Mouse (Mus musculus) liver, adult 2 months (tissue): Measurements from ENCODE around the gene Rnf128. TPM values are rescaled to one million over a fixed set of nuclear protein-coding genes. Genes with fewer than 3 reads are reported as not detected.
"Not testable (repeated sequence)": the region's sequence is repeated elsewhere in the genome, so short reads cannot be mapped to it uniquely, and the experiment has no call there.

Experiments used
- DNase-seq: peaks from one replicate; pipeline ENCODE4 v3.0.0-alpha.2; 2011; ENCODE audit warnings: low read depth, low spot score; ENCODE audit errors: extremely low read depth
- H3K27ac ChIP-seq: fragments of 200-500 bp; replicated peaks from 2 replicates; pipeline ENCODE4 v1.5.1; 2012; ENCODE audit warnings: low read depth, mild to moderate bottlenecking, control low read depth, inconsistent platforms, low read length; ENCODE audit not compliant: insufficient read depth
- H3K27me3 ChIP-seq: fragments of 200-500 bp; 2 replicates; pipeline ENCODE4 v1.6.1; 2012; ENCODE audit warnings: mild to moderate bottlenecking, moderate library complexity, low read length, inconsistent platforms; ENCODE audit not compliant: control insufficient read depth, insufficient read depth
- H3K36me3 ChIP-seq: fragments of 200-500 bp; 2 replicates; pipeline ENCODE4 v1.6.1; 2012; ENCODE audit warnings: low read length, inconsistent platforms; ENCODE audit not compliant: control insufficient read depth, insufficient read depth
- H3K4me1 ChIP-seq: fragments of 200-500 bp; 2 replicates; pipeline ENCODE4 v1.6.1; 2011; ENCODE audit warnings: low read length; ENCODE audit not compliant: control insufficient read depth, insufficient read depth
- H3K4me3 ChIP-seq: fragments of 200-500 bp; 2 replicates; pipeline ENCODE4 v1.5.1; 2011; ENCODE audit warnings: low read depth, mild to moderate bottlenecking, control low read depth, low read length, moderate library complexity; ENCODE audit not compliant: insufficient read depth
- H3K79me2 ChIP-seq: fragments of 200-500 bp; 2 replicates; pipeline ENCODE4 v1.6.1; 2012; ENCODE audit warnings: inconsistent platforms, mild to moderate bottlenecking, low read length, moderate library complexity; ENCODE audit not compliant: control insufficient read depth, insufficient read depth
- H3K9ac ChIP-seq: fragments of 200-500 bp; 2 replicates; pipeline ENCODE4 v1.6.1; 2012; ENCODE audit warnings: low read depth, mild to moderate bottlenecking, control low read depth, inconsistent platforms, low read length
- CTCF ChIP-seq: fragments of 200-500 bp; IDR thresholded peaks from 2 replicates; pipeline ENCODE4 v1.5.1; 2011; ENCODE audit warnings: low read depth, low read length, control low read depth
- POLR2A ChIP-seq: fragments of 200-500 bp; IDR thresholded peaks from 2 replicates; pipeline ENCODE4 v1.6.1; 2011; ENCODE audit warnings: low read length, control low read depth; ENCODE audit not compliant: insufficient read depth; ENCODE audit errors: extremely low read depth
- WGBS: fragments of 180-500 bp; shearing (Covaris S2); methylation state at CpG from one replicate; pipeline ENCODE4 v1.1.7; 2018; 5-methylcytosine and 5-hydroxymethylcytosine counted together
- polyA plus RNA-seq: library from polyadenylated mRNA; depleted of rRNA; stranded (reverse); fragments of >200 nt; gene quantifications from 2 replicates; pipeline ENCODE4 v1.2.3, GENCODE M21; 2012
- total RNA-seq: library from RNA; depleted of rRNA; stranded (reverse); fragments of >200 nt; gene quantifications from 2 replicates; pipeline ENCODE4 v1.2.3, GENCODE M21; 2014

Gene Rnf128
- total and polyA plus RNA-seq, 2 experiments = 40.3 to 84.5 TPM

GRCm38 (mm10) chrX:139562255-139562924 lies 726 bp upstream of the Rnf128 start:
- 21% methylated on average over 5 of the region's 5 CpGs for WGBS
- H3K4me3 ChIP-seq = no peak overlapping the region
- no peak for TF ChIP-seq CTCF
- TF ChIP-seq POLR2A = no peak
- H3K4me1 ChIP-seq = peaks cover 5% of the 10 kb centered on the region; the same call in 1 of the 2 replicates
- no peaks in the 10 kb centered on the region for H3K79me2 ChIP-seq
- peak; percentile 30 for DNase-seq
- no peak overlapping the region for H3K9ac ChIP-seq
- H3K27me3 ChIP-seq = no peaks in the 10 kb centered on the region
- H3K27ac ChIP-seq = no peak overlapping the region
- no peaks in the 10 kb centered on the region for H3K36me3 ChIP-seq

GRCm38 (mm10) chrX:139570054-139570453 lies 6.9 kb downstream of the Rnf128 start:
- H3K36me3 ChIP-seq = no peaks in the 10 kb centered on the region
- H3K4me1 ChIP-seq = no peaks in the 10 kb centered on the region
- no peak overlapping the region for H3K9ac ChIP-seq
- H3K79me2 ChIP-seq = no peaks in the 10 kb centered on the region
- H3K4me3 ChIP-seq = no peak overlapping the region
- peak; percentile 21 for DNase-seq
- H3K27ac ChIP-seq = no peak overlapping the region
- TF ChIP-seq POLR2A = no peak
- no peak for TF ChIP-seq CTCF
- H3K27me3 ChIP-seq = no peaks in the 10 kb centered on the region
- WGBS = 68% methylated on average over 3 of the region's 3 CpGs

GRCm38 (mm10) chrX:139578649-139579278 lies 15.6 kb downstream of the Rnf128 start:
- WGBS = 39% methylated on average over 6 of the region's 6 CpGs
- DNase-seq = peak; percentile 43
- H3K4me1 ChIP-seq = no peaks in the 10 kb centered on the region
- no peak overlapping the region for H3K4me3 ChIP-seq
- H3K27me3 ChIP-seq = no peaks in the 10 kb centered on the region
- no peak overlapping the region for H3K9ac ChIP-seq
- H3K79me2 ChIP-seq = no peaks in the 10 kb centered on the region
- TF ChIP-seq CTCF (no peak), POLR2A (no peak)
- H3K27ac ChIP-seq = no peak overlapping the region
- no peaks in the 10 kb centered on the region for H3K36me3 ChIP-seq

GRCm38 (mm10) chrX:139583616-139584015 lies 20.5 kb downstream of the Rnf128 start:
- no peaks in the 10 kb centered on the region for H3K27me3 ChIP-seq
- no peak overlapping the region for H3K27ac ChIP-seq
- DNase-seq = no peak
- H3K79me2 ChIP-seq = no peaks in the 10 kb centered on the region
- H3K36me3 ChIP-seq = no peaks in the 10 kb centered on the region
- WGBS = 77% methylated on average over 4 of the region's 4 CpGs
- H3K4me1 ChIP-seq = no peaks in the 10 kb centered on the region
- H3K4me3 ChIP-seq = no peak overlapping the region
- no peak for TF ChIP-seq POLR2A
- H3K9ac ChIP-seq = no peak overlapping the region

- H3K36me3 ChIP-seq = not testable (repeated sequence)
- 78% methylated on average over 2 of the region's 2 CpGs for WGBS
Observed at GRCm38 (mm10) chrX:139586676-139587075, 23.6 kb downstream of the Rnf128 start.

GRCm38 (mm10) chrX:139596404-139596803 lies 33.3 kb downstream of the Rnf128 start:
- DNase-seq = peak; percentile 93
- H3K27me3 ChIP-seq = no peaks in the 10 kb centered on the region
- no peak overlapping the region for H3K27ac ChIP-seq
- H3K4me3 ChIP-seq = no peak overlapping the region
- H3K79me2 ChIP-seq = no peaks in the 10 kb centered on the region
- H3K36me3 ChIP-seq = no peaks in the 10 kb centered on the region
- TF ChIP-seq CTCF (no peak), POLR2A (no peak)
- no peak overlapping the region for H3K9ac ChIP-seq
- 21% methylated on average over 6 of the region's 6 CpGs for WGBS
- peaks cover 1% of the 10 kb centered on the region; the same call in 1 of the 2 replicates for H3K4me1 ChIP-seq

More at GRCm38 (mm10) chrX:139586676-139587075, 23.6 kb downstream of the Rnf128 start:
- H3K27ac ChIP-seq, DNase-seq, H3K9ac ChIP-seq, H3K4me3 ChIP-seq, H3K4me1 ChIP-seq, H3K79me2 ChIP-seq, H3K27me3 ChIP-seq: not testable (repeated sequence)
